Mouse (Mus musculus) neural tube, embryonic 12.5 days (tissue): ENCODE measurements around the gene Nhlrc4. TPM values are rescaled to one million over a fixed set of nuclear protein-coding genes. Genes with fewer than 3 reads are reported as not detected.

Experiments
- ATAC-seq: fragments of 200-750 bp; cut with Nextera tagmentation; 2 replicates; pipeline ENCODE4 v1.8.0; 2017; ENCODE audit warnings: low read depth, mild to moderate bottlenecking, moderate TSS enrichment, moderate library complexity; ENCODE audit not compliant: low FRiP score
- H3K27ac ChIP-seq: fragments of 300-500 bp; sonication (generic); 2 replicates; pipeline ENCODE4 v1.5.1; 2016
- H3K27me3 ChIP-seq: fragments of 300-500 bp; sonication (generic); replicated peaks from 2 replicates; pipeline ENCODE4 v1.6.1; 2016; ENCODE audit warnings: mild to moderate bottlenecking
- H3K36me3 ChIP-seq: fragments of 300-500 bp; sonication (generic); 2 replicates; pipeline ENCODE4 v1.6.1; 2016; ENCODE audit warnings: mild to moderate bottlenecking
- H3K4me1 ChIP-seq: fragments of 300-500 bp; sonication (generic); 2 replicates; pipeline ENCODE4 v1.6.1; 2016
- H3K4me2 ChIP-seq: fragments of 300-500 bp; sonication (generic); replicated peaks from 2 replicates; pipeline ENCODE4 v1.6.1; 2016; ENCODE audit warnings: mild to moderate bottlenecking
- H3K4me3 ChIP-seq: fragments of 300-500 bp; sonication (generic); 2 replicates; pipeline ENCODE4 v1.5.1; 2016
- H3K9ac ChIP-seq: fragments of 300-500 bp; sonication (generic); 2 replicates; pipeline ENCODE4 v1.6.1; 2016; ENCODE audit warnings: mild to moderate bottlenecking
- H3K9me3 ChIP-seq: fragments of 300-500 bp; sonication (generic); 2 replicates; pipeline ENCODE4 v1.6.1; 2016; ENCODE audit warnings: mild to moderate bottlenecking
- WGBS: fragments of 180-500 bp; shearing (Covaris S2); methylation state at CpG from one replicate; pipeline ENCODE4 v1.1.7; 2016; 5-methylcytosine and 5-hydroxymethylcytosine counted together
- polyA plus RNA-seq: library from polyadenylated mRNA; unstranded; fragments of >200 nt; fragmentation: Nextera tagmentation; extraction: Ambion mirVana; gene quantifications from 2 replicates; pipeline ENCODE4 v1.2.1, GENCODE M21; 2016

The Nhlrc4 gene
- polyA plus RNA-seq, 1 experiment from 2014 or later: 0.14 TPM

DNA sequence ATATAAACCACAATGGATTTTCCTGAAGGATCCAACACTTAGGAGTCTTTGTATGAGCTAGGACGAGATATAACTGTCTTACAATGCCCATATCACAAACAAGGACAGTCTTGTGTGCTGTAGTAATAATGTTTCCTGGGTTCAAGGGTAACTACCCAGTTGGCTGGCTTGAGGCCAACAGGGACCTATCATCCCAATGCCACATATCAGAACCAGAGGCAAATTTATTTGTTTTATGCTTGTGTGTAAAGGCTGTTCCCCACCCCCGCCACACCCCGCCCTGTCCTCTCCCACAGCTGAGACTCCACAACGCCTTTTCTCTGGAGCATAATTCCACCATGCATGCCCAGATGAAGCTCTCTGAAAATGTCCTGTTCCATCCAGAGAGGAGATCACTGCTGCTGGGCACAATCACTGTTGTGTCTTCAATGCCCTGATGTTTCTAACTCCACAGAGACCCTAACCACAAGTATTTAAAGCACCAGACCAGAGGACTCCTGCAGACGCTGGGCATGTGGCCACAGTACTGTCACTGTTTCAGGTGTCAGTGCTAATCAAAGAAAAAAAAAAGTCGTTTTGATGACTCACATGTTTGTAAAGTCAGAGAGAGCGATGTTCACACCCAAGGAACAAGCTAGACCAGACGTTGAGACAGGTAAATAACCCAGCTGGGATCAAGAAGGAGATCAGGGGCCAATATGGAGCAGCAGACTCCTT lies 27.7 kb downstream of the Nhlrc4 start:
- no peak overlapping the region for H3K9ac ChIP-seq
- peaks cover 27% of the 10 kb centered on the region for H3K4me1 ChIP-seq
- H3K4me3 ChIP-seq: no peak overlapping the region
- no peaks in the 10 kb centered on the region for H3K27me3 ChIP-seq
- WGBS: 83% methylated on average over 8 of the region's 8 CpGs
- H3K9me3 ChIP-seq: no peaks in the 10 kb centered on the region
- H3K4me2 ChIP-seq: 0 out of 2 replicates have a peak overlapping the region, but pooled peaks have one; percentile 92
- no peak for ATAC-seq
- H3K27ac ChIP-seq: no peak overlapping the region
- peaks cover 3% of the 10 kb centered on the region; the same call in 1 of the 2 replicates for H3K36me3 ChIP-seq

DNA sequence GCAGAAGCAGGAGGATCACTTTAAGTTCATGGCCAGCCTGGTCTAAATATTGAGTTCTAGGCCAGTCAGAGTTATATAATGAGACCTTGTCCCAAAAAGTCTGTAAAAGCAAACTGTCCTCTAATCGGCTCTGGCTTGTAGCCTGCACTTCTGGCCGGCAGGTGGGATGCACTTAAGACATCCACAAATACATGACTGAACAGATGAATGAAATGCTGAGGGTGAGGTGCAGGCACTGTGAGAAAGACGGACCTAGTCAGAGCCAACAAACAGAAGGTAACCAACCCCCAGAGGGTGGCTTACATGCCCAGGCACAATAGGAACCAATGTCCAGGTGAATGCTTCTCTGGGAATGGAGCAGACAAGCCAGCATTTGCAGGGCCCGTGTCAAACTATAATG lies 30.5 kb downstream of the Nhlrc4 start:
- H3K4me3 ChIP-seq: no peak overlapping the region
- H3K4me1 ChIP-seq: peaks cover 24% of the 10 kb centered on the region
- no peaks in the 10 kb centered on the region for H3K9me3 ChIP-seq
- 88% methylated on average over 4 of the region's 4 CpGs for WGBS
- peaks cover 3% of the 10 kb centered on the region; the same call in 1 of the 2 replicates for H3K36me3 ChIP-seq
- no peak overlapping the region for H3K9ac ChIP-seq
- no peak overlapping the region for H3K27ac ChIP-seq
- no peak overlapping the region for H3K4me2 ChIP-seq
- H3K27me3 ChIP-seq: no peaks in the 10 kb centered on the region
- no peak for ATAC-seq

DNA sequence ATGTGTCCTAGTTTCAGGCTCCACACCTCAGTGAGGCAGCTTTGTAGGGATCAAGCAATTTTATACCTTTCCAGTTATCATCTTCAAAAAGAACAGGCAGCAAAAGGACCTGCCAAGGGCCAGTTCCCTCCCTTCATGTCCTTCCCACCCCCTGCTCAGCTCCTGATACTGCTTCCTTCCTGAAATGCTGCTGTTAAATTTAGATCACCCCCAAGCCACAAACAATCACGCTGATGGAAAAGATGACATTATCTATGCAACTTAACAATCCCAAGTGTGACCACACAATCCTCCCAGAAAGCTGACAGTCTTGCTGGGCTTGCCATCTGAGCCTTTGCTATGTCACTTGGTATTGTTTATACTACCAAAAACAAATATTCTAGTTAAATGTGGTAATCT lies 30.9 kb downstream of the Nhlrc4 start:
- Histone ChIP-seq H3K9me3 (no peaks in the 10 kb centered on the region), H3K36me3 (peaks cover 3% of the 10 kb centered on the region; the same call in 1 of the 2 replicates), H3K4me3 (no peak overlapping the region), H3K27ac (no peak overlapping the region), H3K9ac (no peak overlapping the region), H3K4me2 (no peak overlapping the region), H3K27me3 (no peaks in the 10 kb centered on the region), H3K4me1 (peaks cover 21% of the 10 kb centered on the region)
- ATAC-seq: no peak
- WGBS: 87% methylated on average over 1 of the region's 1 CpGs

DNA sequence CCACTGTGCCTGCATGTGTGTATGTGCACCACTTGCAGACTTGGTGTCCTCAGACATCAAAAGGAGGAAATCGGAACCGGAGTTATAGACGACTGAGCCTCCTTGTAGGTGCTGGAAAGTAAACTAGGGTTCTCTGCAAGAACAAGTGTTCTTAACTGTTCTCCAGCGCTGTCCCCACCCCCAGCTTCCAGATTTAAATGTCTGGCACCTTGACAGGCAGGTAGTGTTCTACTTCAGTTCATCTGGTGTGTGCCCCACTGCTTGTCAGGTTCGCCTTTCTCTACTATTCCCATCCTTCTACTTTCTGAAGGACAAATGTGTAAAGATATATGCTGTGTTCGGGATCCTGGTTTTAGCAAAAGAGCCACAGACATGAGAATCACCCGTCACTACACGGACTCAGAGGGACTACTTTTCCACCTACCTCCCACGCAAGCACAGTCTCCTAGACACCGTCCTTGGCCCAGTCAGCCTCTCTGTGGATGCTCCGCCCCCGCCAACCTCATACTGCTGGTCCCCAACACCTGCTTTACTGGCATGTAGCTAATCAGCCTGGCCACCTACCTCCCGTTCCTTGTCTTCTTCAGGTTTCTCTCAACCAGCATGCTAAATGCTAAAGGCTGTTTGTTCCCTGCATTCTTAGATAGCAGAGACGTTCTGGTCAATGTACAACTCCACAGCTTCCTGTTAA lies 31.4 kb downstream of the Nhlrc4 start:
- Histone ChIP-seq H3K4me3 (no peak overlapping the region), H3K36me3 (peaks cover 3% of the 10 kb centered on the region; the same call in 1 of the 2 replicates), H3K9me3 (no peaks in the 10 kb centered on the region), H3K4me1 (peaks cover 16% of the 10 kb centered on the region), H3K4me2 (no peak overlapping the region), H3K9ac (no peak overlapping the region), H3K27me3 (no peaks in the 10 kb centered on the region), H3K27ac (no peak overlapping the region)
- ATAC-seq: no peak
- 89% methylated on average over 14 of the region's 14 CpGs for WGBS

DNA sequence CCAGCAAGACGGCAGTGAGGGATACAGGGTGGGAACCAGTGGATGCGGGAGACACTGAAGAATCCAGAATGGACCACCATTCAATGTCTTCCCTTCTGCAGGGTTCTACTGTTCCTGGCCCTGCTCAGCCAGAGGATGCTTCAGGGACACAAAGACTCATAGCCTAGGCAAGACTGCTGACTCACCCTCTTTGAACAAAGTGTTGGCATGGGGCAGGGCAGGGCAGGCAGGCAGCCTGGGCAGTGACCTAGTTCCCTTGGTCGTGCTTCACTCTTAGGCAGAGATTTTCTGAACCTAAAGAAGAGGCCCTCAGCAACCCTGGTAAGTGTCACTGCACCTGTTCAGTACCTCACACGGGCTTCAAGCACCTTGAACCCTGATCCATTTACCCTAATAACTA lies 32.9 kb downstream of the Nhlrc4 start:
- Histone ChIP-seq H3K9ac (no peak overlapping the region), H3K9me3 (no peaks in the 10 kb centered on the region), H3K4me1 (0 out of 2 replicates have a peak, but pooled peaks cover under 1% of the 10 kb centered on the region), H3K36me3 (no peaks in the 10 kb centered on the region; the same call in 1 of the 2 replicates), H3K27ac (no peak overlapping the region), H3K27me3 (no peaks in the 10 kb centered on the region), H3K4me3 (no peak overlapping the region), H3K4me2 (no peak overlapping the region)
- WGBS: 91% methylated on average over 4 of the region's 4 CpGs
- no peak for ATAC-seq

DNA sequence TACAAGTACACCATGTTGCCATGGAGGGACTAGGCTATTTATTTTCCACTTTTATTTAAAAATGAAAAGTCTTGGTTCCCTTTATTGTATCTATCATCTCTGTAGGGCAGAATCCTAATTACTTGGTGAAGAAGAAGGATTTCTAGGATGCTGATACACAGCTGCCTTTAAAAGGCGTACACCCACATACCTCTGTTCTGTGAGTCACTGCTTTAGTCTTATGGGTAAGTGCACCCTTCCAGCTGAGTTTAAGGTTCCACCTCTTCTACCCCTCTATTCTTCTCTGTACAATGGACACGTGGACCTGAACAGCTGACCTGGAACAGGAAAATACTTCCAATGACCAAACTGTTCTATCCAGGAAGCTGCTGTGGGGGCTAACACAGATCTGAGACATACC lies 37.1 kb downstream of the Nhlrc4 start:
- H3K4me2 ChIP-seq: no peak overlapping the region
- H3K4me1 ChIP-seq: no peaks in the 10 kb centered on the region
- H3K9ac ChIP-seq: no peak overlapping the region
- no peaks in the 10 kb centered on the region for H3K36me3 ChIP-seq
- ATAC-seq: no peak
- H3K4me3 ChIP-seq: no peak overlapping the region
- H3K27me3 ChIP-seq: no peaks in the 10 kb centered on the region
- 89% methylated on average over 2 of the region's 2 CpGs for WGBS
- H3K9me3 ChIP-seq: no peaks in the 10 kb centered on the region
- no peak overlapping the region for H3K27ac ChIP-seq

DNA sequence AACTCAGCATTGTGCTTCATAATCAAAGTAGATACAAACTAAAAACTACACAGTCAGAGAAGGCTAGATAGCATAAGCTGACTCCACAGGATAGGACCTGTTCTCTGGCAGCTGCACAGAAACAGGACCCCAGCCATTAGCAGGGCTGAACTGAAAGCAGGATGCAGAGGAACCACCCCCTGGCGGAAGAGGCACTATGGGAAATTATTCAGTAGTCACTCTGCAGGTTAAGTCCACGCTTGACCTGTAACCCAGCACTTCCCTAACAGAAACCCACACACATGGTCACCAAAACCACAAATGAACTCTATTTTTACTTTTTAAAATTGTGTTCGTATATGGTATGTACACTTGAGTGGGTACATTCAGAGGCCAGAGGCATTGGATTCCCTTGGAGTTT lies 41.7 kb downstream of the Nhlrc4 start:
- 91% methylated on average over 3 of the region's 3 CpGs for WGBS
- Histone ChIP-seq H3K4me1 (no peaks in the 10 kb centered on the region), H3K27me3 (no peaks in the 10 kb centered on the region), H3K4me2 (no peak overlapping the region), H3K9ac (no peak overlapping the region), H3K4me3 (no peak overlapping the region), H3K9me3 (no peaks in the 10 kb centered on the region), H3K27ac (no peak overlapping the region), H3K36me3 (peaks cover 10% of the 10 kb centered on the region)
- no peak for ATAC-seq

DNA sequence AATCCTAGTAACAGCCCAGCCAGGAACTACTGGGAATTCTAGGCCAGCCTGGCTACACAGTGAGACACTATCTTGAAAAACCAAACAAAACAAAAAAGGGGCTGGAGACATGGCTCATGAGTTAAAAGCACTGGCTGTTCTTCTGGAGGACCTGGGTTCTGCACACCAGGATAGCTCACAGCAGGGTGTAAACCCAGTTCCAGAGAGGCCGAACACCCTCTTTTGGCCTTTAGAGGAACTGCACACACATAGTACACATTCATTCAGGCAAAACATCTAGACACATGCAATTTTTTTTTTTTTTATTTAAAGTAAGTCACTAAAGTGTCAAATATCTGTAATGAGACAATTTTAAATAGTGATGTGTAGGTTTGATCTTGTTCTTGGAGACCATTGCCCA lies 44.6 kb downstream of the Nhlrc4 start:
- H3K27ac ChIP-seq: no peak overlapping the region
- H3K27me3 ChIP-seq: no peaks in the 10 kb centered on the region
- no peak for ATAC-seq
- H3K4me2 ChIP-seq: no peak overlapping the region
- peaks cover 10% of the 10 kb centered on the region for H3K36me3 ChIP-seq
- 93% methylated on average over 1 of the region's 1 CpGs for WGBS
- H3K4me1 ChIP-seq: no peaks in the 10 kb centered on the region
- H3K9ac ChIP-seq: no peak overlapping the region
- H3K4me3 ChIP-seq: no peak overlapping the region
- no peaks in the 10 kb centered on the region for H3K9me3 ChIP-seq

DNA sequence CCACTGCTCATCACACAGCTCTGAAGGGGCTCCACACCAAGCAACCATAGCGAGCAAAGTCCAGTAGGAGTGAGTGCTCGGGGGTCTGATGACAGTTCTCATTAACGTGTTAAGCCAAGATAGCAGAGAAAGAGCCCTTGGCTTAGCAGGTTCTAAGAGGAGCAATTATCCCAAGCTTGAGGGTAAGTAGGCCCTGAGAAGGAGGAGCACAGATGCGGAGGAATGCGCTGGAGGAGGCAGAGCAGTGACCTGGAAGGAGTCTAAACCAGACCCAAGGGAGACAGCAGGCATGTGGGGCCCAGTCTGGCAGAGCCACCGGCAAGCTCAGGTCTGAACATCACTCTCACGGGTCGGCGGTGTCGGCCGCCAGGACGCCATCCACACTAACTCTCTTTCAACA lies 48.9 kb downstream of the Nhlrc4 start:
- WGBS: 73% methylated on average over 12 of the region's 12 CpGs
- no peak overlapping the region for H3K4me3 ChIP-seq
- H3K4me2 ChIP-seq: no peak overlapping the region
- no peaks in the 10 kb centered on the region for H3K27me3 ChIP-seq
- H3K4me1 ChIP-seq: peaks cover 3% of the 10 kb centered on the region; the same call in 1 of the 2 replicates
- H3K9ac ChIP-seq: no peak overlapping the region
- peaks cover 9% of the 10 kb centered on the region for H3K36me3 ChIP-seq
- ATAC-seq: no peak
- H3K27ac ChIP-seq: no peak overlapping the region
- H3K9me3 ChIP-seq: no peaks in the 10 kb centered on the region

DNA sequence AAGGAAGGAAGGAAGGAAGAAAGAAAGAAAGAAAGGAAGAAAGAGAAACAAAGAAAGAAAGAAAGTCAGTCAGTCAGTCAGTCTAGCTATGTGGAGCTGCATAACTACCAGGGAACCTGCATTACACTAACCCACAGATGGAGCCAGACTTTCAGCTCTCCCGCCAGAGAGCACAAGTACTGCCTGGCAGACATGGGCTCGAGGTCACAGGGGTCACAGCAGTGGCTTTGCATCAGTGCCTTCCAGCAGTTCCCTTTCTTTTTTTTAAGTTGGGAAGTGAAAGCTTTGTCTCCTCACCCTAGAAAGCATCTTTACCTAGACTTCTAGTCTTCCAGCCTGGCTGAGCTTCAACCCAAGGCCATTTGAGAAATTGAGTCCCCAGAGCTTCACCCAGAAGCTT lies 49.3 kb downstream of the Nhlrc4 start:
- H3K36me3 ChIP-seq: peaks cover 5% of the 10 kb centered on the region
- H3K9ac ChIP-seq: no peak overlapping the region

DNA sequence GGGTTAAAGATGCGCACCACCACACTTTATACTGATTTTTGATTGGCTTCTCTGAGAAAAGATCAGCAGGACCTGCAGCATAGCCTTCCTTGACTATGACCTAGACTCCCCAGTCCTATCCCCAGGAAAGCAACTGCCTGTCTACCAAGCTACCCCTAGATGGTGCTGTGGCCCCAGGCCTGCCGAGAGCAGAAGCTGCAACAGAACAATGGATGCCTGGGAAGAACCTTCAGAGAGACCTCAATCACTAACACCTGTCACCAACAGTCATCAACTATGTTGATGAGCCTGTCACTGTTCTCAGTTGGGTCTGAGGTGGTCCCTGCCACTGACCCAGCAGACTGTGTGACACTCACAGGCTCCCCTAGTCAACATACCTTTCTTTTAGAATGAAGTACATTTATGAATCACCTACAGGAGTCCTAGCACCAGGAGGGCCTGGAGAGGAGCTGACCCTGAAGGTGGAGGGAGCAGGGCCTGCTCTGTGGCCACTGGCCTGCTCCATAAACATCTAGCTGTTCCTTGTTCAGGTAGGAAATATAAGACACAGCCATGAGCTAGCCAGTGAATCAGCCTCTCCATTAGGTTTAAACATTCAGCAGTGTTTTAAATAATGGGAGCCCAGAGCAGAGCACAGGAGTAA lies 50.7 kb downstream of the Nhlrc4 start:
- Histone ChIP-seq H3K27ac (no peak overlapping the region; the same call in 1 of the 2 replicates), H3K9ac (no peak overlapping the region), H3K4me3 (no peak overlapping the region)

More for the DNA sequence above, 49.3 kb downstream of the Nhlrc4 start:
- Histone ChIP-seq H3K27me3 (no peaks in the 10 kb centered on the region), H3K27ac (no peak overlapping the region), H3K4me1 (peaks cover 3% of the 10 kb centered on the region; the same call in 1 of the 2 replicates), H3K4me3 (no peak overlapping the region), H3K4me2 (no peak overlapping the region), H3K9me3 (no peaks in the 10 kb centered on the region)
- 38% methylated on average over 2 of the region's 2 CpGs for WGBS
- no peak for ATAC-seq

More for the DNA sequence above, 50.7 kb downstream of the Nhlrc4 start:
- WGBS: 35% methylated on average over 2 of the region's 2 CpGs
- Histone ChIP-seq H3K9me3 (no peaks in the 10 kb centered on the region), H3K27me3 (no peaks in the 10 kb centered on the region), H3K4me2 (no peak overlapping the region), H3K4me1 (peaks cover 3% of the 10 kb centered on the region; the same call in 1 of the 2 replicates), H3K36me3 (peaks cover 12% of the 10 kb centered on the region)
- ATAC-seq: peak; percentile 37; the same call in 1 of the 2 replicates
